Comparison of ENCODE assay signal across 8 mouse cellular contexts in genomic region chr8:124792708-124793107, GRCm38 (mm10). TPM values are rescaled to one million over a fixed set of nuclear protein-coding genes. Genes with fewer than 3 reads are reported as not detected.
DNase-seq lines count a peak whose midpoint lies in the region; ATAC-seq and TF ChIP-seq lines count a peak whose summit lies in the region.

Trim67 (plus strand) TSS chr8:124793092.

- no peaks in the 10 kb centered on the region for H3K9me3 ChIP-seq in heart, embryonic 14.5 days (ENCODE audit: control insufficient read depth, low read length)
- no peaks in the 10 kb centered on the region for H3K9me3 ChIP-seq in midbrain, embryonic 10.5 days (replicated peaks)

- DNase-seq in ovary, adult 18-20 months (ENCODE audit: low spot score): peak; percentile 28
- DNase-seq in ovary, postnatal 10 days (ENCODE audit: low spot score): no peak
- DNase-seq in cerebellum, postnatal 14 days: peak; percentile 93 to 94
- DNase-seq in layer of hippocampus, adult 9-11 months: peak; percentile 53
- peak; percentile 88 for DNase-seq in midbrain, embryonic 10.5 days (ENCODE audit: low spot score)
- no peak for DNase-seq in adipocyte (ENCODE audit: low spot score)

- TF ChIP-seq CTCF in small intestine, adult 2 months (IDR thresholded peaks at IDR 0.05; ENCODE audit: extremely low read depth, insufficient read length, insufficient replicate concordance, low read depth, low read length): no peak

- peak; percentile 74 for ATAC-seq in heart, embryonic 14.5 days (ENCODE audit: insufficient number of reproducible peaks, insufficient read depth, low FRiP score, low read depth)

- TF ChIP-seq POLR2A in small intestine, adult 2 months (IDR thresholded peaks at IDR 0.05; ENCODE audit: low read depth, low read length): no peak

- H3K27ac ChIP-seq in heart, embryonic 14.5 days (replicated peaks in 1 of 2; ENCODE audit: control insufficient read depth in 1 of 2, insufficient read depth in 1 of 2, low read depth in 2 of 2, low read length in 2 of 2): peak within 1 kb of the TSS; percentile 23 to 53; a peak in 2 of 4 replicates
- peak within 1 kb of the TSS; percentile 80 for H3K27ac ChIP-seq in midbrain, embryonic 10.5 days (replicated peaks)
- no peak within 1 kb of the TSS for H3K27ac ChIP-seq in small intestine, adult 2 months (ENCODE audit: insufficient read depth, low read depth, low read length)

- H3K4me1 ChIP-seq in heart, embryonic 14.5 days (ENCODE audit: control insufficient read depth in 2 of 2, insufficient read depth in 2 of 2, low read length in 2 of 2): peaks cover 12 to 29% of the 10 kb centered on the region in 2 experiments
- peaks cover 34% of the 10 kb centered on the region for H3K4me1 ChIP-seq in midbrain, embryonic 10.5 days
- peaks cover 12% of the 10 kb centered on the region for H3K4me1 ChIP-seq in small intestine, adult 2 months (ENCODE audit: control insufficient read depth, insufficient read depth, insufficient read length, low read length)

- peaks cover 44% of the 10 kb centered on the region for H3K27me3 ChIP-seq in heart, embryonic 14.5 days (ENCODE audit: control insufficient read depth, insufficient read depth, low read length)
- H3K27me3 ChIP-seq in midbrain, embryonic 10.5 days (ENCODE audit: low read depth, poor library complexity, severe bottlenecking): peaks cover 85% of the 10 kb centered on the region
- peaks cover 37% of the 10 kb centered on the region for H3K27me3 ChIP-seq in small intestine, adult 2 months (ENCODE audit: control insufficient read depth, insufficient read depth, low read length)

- H3K4me3 ChIP-seq in heart, embryonic 14.5 days (ENCODE audit: control insufficient read depth in 1 of 2, insufficient read depth in 1 of 2, low read depth in 1 of 2, low read length in 2 of 2): peak within 1 kb of the TSS; percentile 51 to 70
- H3K4me3 ChIP-seq in midbrain, embryonic 10.5 days: peak within 1 kb of the TSS; percentile 70
- peak within 1 kb of the TSS; percentile 54 for H3K4me3 ChIP-seq in small intestine, adult 2 months (ENCODE audit: low read depth, low read length)

- H3K36me3 ChIP-seq in heart, embryonic 14.5 days (ENCODE audit: control insufficient read depth, insufficient read depth, low read length): no peaks in the 10 kb centered on the region
- no peaks in the 10 kb centered on the region for H3K36me3 ChIP-seq in midbrain, embryonic 10.5 days
- H3K36me3 ChIP-seq in small intestine, adult 2 months (ENCODE audit: control insufficient read depth, insufficient read depth, low read length): no peaks in the 10 kb centered on the region

- peak within 1 kb of the TSS; percentile 62 for H3K9ac ChIP-seq in heart, embryonic 14.5 days (ENCODE audit: low read length)

- peak within 1 kb of the TSS; percentile 100 for H3K4me2 ChIP-seq in heart, embryonic 14.5 days (ENCODE audit: low read length)

- WGBS in heart, embryonic 14.5 days: under 1% methylated on average over 31 of the region's 39 CpGs
- under 1% methylated on average over 39 of the region's 39 CpGs for WGBS in midbrain, embryonic 10.5 days
- under 1% methylated on average over 39 of the region's 39 CpGs for WGBS in small intestine, adult 2 months

RNA-seq across cellular contexts. Expression of gene Trim67, which starts in this region (rescaled TPM):
- 0.16 and 0.22 TPM in 2 replicates for polyA plus RNA-seq in heart, embryonic 14.5 days (2014; fragmentation: Nextera tagmentation; extraction: Ambion mirVana)
- polyA plus RNA-seq in midbrain, embryonic 10.5 days (2016; fragmentation: Nextera tagmentation; extraction: Ambion mirVana): 0.46 and 1.4 TPM in 2 replicates
- 0.05 and 0.09 TPM in 2 replicates for polyA plus RNA-seq in small intestine, adult 2 months (2012; rRNA removed)

Comparison
In these comparisons a context has a peak if more than half of its experiments do, and no peak if none do; other contexts are left out.
1. DNase-seq: peak in ovary, adult 18-20 months (single experiment), cerebellum, postnatal 14 days (2 of 2), layer of hippocampus, adult 9-11 months (single experiment) and midbrain, embryonic 10.5 days (single experiment); none in ovary, postnatal 10 days (single experiment) and adipocyte (single experiment).
2. Peak in ATAC-seq, H3K4me3 ChIP-seq, H3K27ac ChIP-seq, H3K9ac ChIP-seq and H3K4me2 ChIP-seq in heart, embryonic 14.5 days; RNA of the gene not detected or under 1 TPM.
3. Peak in every context shown above with its lines, with median percentiles within 50 percentile points of each other: H3K4me3 ChIP-seq.